Mouse (Mus musculus): ENCODE data around the gene Platr17.

DNA sequence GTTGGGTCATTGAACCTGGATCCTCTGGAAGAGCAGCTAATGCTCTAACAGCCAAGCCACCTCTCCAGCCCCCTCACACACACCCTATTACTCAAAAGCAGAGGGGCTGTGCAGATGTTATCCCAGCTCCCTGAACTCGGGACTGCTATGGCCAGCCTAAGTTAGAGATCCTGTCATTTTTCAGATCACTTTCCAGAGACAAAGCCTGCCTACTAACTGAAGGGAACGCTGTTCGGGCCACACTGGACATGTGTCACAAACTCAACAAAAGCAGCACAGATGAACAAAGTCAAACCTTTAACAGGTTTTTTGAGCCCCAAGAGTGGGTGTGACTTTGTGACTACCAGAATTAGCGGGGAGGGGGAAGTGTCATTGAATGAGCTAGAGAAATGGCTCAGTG lies 47.9 kb downstream of the Platr17 start:
- TF ChIP-seq TAL1 (IDR thresholded peaks at IDR 0.05; ENCODE audit: low read length): no peak
- no peak for TF ChIP-seq GATA1 (IDR thresholded peaks at IDR 0.05; ENCODE audit: low read length)
